Mouse (Mus musculus) cortical plate, adult 2 months (tissue): ENCODE measurements around the gene Pithd1.

ENCODE experiments used
- CTCF ChIP-seq: fragments of 200-500 bp; IDR thresholded peaks from 2 replicates; pipeline ENCODE4 v1.5.1; 2011; ENCODE audit warnings: mild to moderate bottlenecking, control low read depth, low read length; ENCODE audit not compliant: insufficient read depth; ENCODE audit errors: extremely low read depth
- POLR2A ChIP-seq: fragments of 200-500 bp; IDR thresholded peaks from 2 replicates; pipeline ENCODE4 v1.6.1; 2011; ENCODE audit warnings: mild to moderate bottlenecking, low read length, control low read depth; ENCODE audit not compliant: insufficient read depth; ENCODE audit errors: extremely low read depth

DNA sequence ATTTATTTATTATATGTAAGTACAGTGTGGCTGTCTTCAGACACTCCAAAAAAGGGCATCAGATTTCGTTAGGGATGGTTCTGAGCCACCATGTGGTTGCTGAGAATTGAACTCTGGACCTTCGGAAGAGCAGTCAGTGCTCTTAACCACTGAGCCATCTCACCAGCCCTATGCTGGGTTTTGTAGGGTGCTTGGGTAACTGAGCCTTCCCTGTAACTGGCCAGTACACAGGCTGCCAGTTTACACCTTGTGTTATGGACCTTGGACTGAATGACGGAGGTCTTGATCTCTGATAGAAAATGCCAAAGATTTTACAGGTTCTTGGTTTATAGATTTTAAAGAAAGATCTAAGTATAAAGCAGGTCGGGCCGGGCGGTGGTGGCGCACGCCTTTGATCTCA is 56.8 kb downstream of the Pithd1 start:
- no peak for TF ChIP-seq CTCF
- TF ChIP-seq POLR2A: no peak
